Mouse (Mus musculus) kidney, postnatal 0 days (tissue): ENCODE data around the gene Tmprss4. TPM values are rescaled to one million over a fixed set of nuclear protein-coding genes. Genes with fewer than 3 reads are reported as not detected.

ENCODE experiments used
- ATAC-seq: fragments of 200-750 bp; cut with Nextera tagmentation; replicated peaks from 2 replicates; pipeline ENCODE4 v1.8.0; 2017; ENCODE audit warnings: low read depth, moderate number of reproducible peaks, moderate TSS enrichment, moderate library complexity; ENCODE audit not compliant: low FRiP score
- DNase-seq: peaks from one replicate; pipeline ENCODE4 v3.0.0-alpha.2; 2016; ENCODE audit warnings: low spot score
- H3K27ac ChIP-seq: fragments of 300-500 bp; sonication (generic); 2 replicates; pipeline ENCODE4 v1.5.1; 2014; ENCODE audit warnings: mild to moderate bottlenecking
- H3K27me3 ChIP-seq: fragments of 300-500 bp; sonication (generic); 2 replicates; pipeline ENCODE4 v1.6.1; 2014; ENCODE audit warnings: low read length, mixed read lengths; ENCODE audit not compliant: insufficient read depth
- H3K36me3 ChIP-seq: fragments of 300-500 bp; sonication (generic); 2 replicates; pipeline ENCODE4 v1.6.1; 2014; ENCODE audit warnings: low read length, mixed read lengths; ENCODE audit not compliant: insufficient read depth
- H3K4me1 ChIP-seq: fragments of 300-500 bp; sonication (generic); replicated peaks from 2 replicates; pipeline ENCODE4 v1.6.1; 2014; ENCODE audit warnings: antibody characterized with exemption, low read length, mixed read lengths; ENCODE audit not compliant: insufficient read depth
- H3K4me2 ChIP-seq: fragments of 300-500 bp; sonication (generic); 2 replicates; pipeline ENCODE4 v1.6.1; 2014; ENCODE audit warnings: mild to moderate bottlenecking, low read length, moderate library complexity, mixed read lengths
- H3K4me3 ChIP-seq: fragments of 300-500 bp; sonication (generic); replicated peaks from 2 replicates; pipeline ENCODE4 v1.5.1; 2014; ENCODE audit warnings: low read depth, low read length
- H3K9ac ChIP-seq: fragments of 300-500 bp; sonication (generic); 2 replicates; pipeline ENCODE4 v1.6.1; 2014; ENCODE audit warnings: low read depth, low read length
- H3K9me3 ChIP-seq: fragments of 300-500 bp; sonication (generic); replicated peaks from 2 replicates; pipeline ENCODE4 v1.6.1; 2016; ENCODE audit warnings: low read length, inconsistent platforms, mixed read lengths
- CTCF ChIP-seq: IDR thresholded peaks from 2 replicates; pipeline ENCODE4 v1.5.1; 2016; ENCODE audit warnings: antibody characterized with exemption, low read depth, mild to moderate bottlenecking, moderate library complexity
- WGBS: fragments of 180-500 bp; shearing (Covaris S2); extraction: QIAGEN DNeasy Blood & Tissue Kit; methylation state at CpG from one replicate; pipeline ENCODE4 v1.1.7; 2014; 5-methylcytosine and 5-hydroxymethylcytosine counted together
- polyA plus RNA-seq: library from polyadenylated mRNA; unstranded; fragments of >200 nt; fragmentation: Nextera tagmentation; extraction: Ambion mirVana; gene quantifications from 2 replicates; pipeline ENCODE4 v1.2.1, GENCODE M21; 2015

The Tmprss4 gene
- polyA plus RNA-seq, 1 experiment from 2014 or later: 0.36 TPM

GRCm38 (mm10) chr9:45215526-45216179, 11.8 kb upstream of the Tmprss4 start:
- H3K36me3 ChIP-seq: no peaks in the 10 kb centered on the region
- 68% methylated on average over 11 of the region's 11 CpGs for WGBS
- no peak for DNase-seq
- no peak overlapping the region for H3K9ac ChIP-seq
- H3K4me1 ChIP-seq: no peaks in the 10 kb centered on the region
- no peak for ATAC-seq
- TF ChIP-seq CTCF: no peak
- H3K9me3 ChIP-seq: no peaks in the 10 kb centered on the region
- H3K4me3 ChIP-seq: no peak overlapping the region
- H3K27ac ChIP-seq: no peak overlapping the region
- H3K4me2 ChIP-seq: no peak overlapping the region
- H3K27me3 ChIP-seq: no peaks in the 10 kb centered on the region

GRCm38 (mm10) chr9:45212001-45212400, 8.1 kb upstream of the Tmprss4 start:
- no peak overlapping the region for H3K27ac ChIP-seq
- no peak overlapping the region for H3K4me2 ChIP-seq
- ATAC-seq (peak; percentile 46; the same call in 1 of the 2 replicates), DNase-seq (no peak)
- TF ChIP-seq CTCF: no peak
- no peaks in the 10 kb centered on the region for H3K4me1 ChIP-seq
- H3K4me3 ChIP-seq: no peak overlapping the region
- no peaks in the 10 kb centered on the region for H3K36me3 ChIP-seq
- no peaks in the 10 kb centered on the region for H3K9me3 ChIP-seq
- H3K9ac ChIP-seq: no peak overlapping the region
- 30% methylated on average over 6 of the region's 6 CpGs for WGBS
- H3K27me3 ChIP-seq: no peaks in the 10 kb centered on the region

GRCm38 (mm10) chr9:45207015-45207743, 3.3 kb upstream of the Tmprss4 start:
- DNase-seq: no peak
- H3K4me2 ChIP-seq: no peak overlapping the region
- no peak for ATAC-seq
- TF ChIP-seq CTCF: no peak
- no peak overlapping the region for H3K4me3 ChIP-seq
- H3K4me1 ChIP-seq: no peaks in the 10 kb centered on the region
- no peak overlapping the region for H3K9ac ChIP-seq
- no peak overlapping the region for H3K27ac ChIP-seq
- WGBS: 63% methylated on average over 7 of the region's 7 CpGs
- no peaks in the 10 kb centered on the region for H3K36me3 ChIP-seq
- H3K27me3 ChIP-seq: no peaks in the 10 kb centered on the region
- H3K9me3 ChIP-seq: no peaks in the 10 kb centered on the region

- DNase-seq: no peak
Observed at GRCm38 (mm10) chr9:45206121-45206520, 2.2 kb upstream of the Tmprss4 start.

DNA sequence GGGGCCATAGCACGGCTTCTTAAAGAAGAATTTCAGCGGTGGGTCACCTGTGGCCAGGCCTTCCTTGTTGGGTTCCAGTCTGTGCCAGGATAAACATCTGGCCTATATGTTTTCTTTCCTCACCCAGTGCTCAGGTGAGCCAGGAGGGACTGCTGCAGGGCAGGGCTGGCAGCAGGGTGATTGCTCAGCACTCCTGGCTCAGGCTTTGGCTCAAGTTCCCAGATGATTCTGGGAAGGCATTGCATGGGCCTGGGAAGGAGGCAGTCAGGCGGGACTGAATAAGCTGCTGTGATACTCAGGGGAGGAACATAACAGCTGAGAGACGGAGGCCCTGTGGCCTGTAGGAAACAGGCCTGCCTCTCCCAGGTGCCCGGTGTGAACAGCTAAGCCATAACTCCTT, 1.3 kb upstream of the Tmprss4 start:
- no peak overlapping the region for H3K27ac ChIP-seq
- H3K4me3 ChIP-seq: no peak overlapping the region
- no peaks in the 10 kb centered on the region for H3K27me3 ChIP-seq
- TF ChIP-seq CTCF: no peak
- no peak; the same call in 1 of the 2 replicates for ATAC-seq
- no peaks in the 10 kb centered on the region for H3K36me3 ChIP-seq
- peak; percentile 24 for DNase-seq
- no peaks in the 10 kb centered on the region for H3K4me1 ChIP-seq
- WGBS: 57% methylated on average over 5 of the region's 5 CpGs
- H3K9ac ChIP-seq: no peak overlapping the region
- H3K4me2 ChIP-seq: no peak overlapping the region
- no peaks in the 10 kb centered on the region for H3K9me3 ChIP-seq

More at GRCm38 (mm10) chr9:45206121-45206520, 2.2 kb upstream of the Tmprss4 start:
- H3K4me3 ChIP-seq: no peak overlapping the region
- no peaks in the 10 kb centered on the region for H3K36me3 ChIP-seq
- H3K9ac ChIP-seq: no peak overlapping the region
- no peak overlapping the region for H3K27ac ChIP-seq
- no peak overlapping the region for H3K4me2 ChIP-seq
- no peaks in the 10 kb centered on the region for H3K27me3 ChIP-seq
- no peak for ATAC-seq
- no peaks in the 10 kb centered on the region for H3K9me3 ChIP-seq
- 54% methylated on average over 4 of the region's 4 CpGs for WGBS
- no peaks in the 10 kb centered on the region for H3K4me1 ChIP-seq
- no peak for TF ChIP-seq CTCF

DNA sequence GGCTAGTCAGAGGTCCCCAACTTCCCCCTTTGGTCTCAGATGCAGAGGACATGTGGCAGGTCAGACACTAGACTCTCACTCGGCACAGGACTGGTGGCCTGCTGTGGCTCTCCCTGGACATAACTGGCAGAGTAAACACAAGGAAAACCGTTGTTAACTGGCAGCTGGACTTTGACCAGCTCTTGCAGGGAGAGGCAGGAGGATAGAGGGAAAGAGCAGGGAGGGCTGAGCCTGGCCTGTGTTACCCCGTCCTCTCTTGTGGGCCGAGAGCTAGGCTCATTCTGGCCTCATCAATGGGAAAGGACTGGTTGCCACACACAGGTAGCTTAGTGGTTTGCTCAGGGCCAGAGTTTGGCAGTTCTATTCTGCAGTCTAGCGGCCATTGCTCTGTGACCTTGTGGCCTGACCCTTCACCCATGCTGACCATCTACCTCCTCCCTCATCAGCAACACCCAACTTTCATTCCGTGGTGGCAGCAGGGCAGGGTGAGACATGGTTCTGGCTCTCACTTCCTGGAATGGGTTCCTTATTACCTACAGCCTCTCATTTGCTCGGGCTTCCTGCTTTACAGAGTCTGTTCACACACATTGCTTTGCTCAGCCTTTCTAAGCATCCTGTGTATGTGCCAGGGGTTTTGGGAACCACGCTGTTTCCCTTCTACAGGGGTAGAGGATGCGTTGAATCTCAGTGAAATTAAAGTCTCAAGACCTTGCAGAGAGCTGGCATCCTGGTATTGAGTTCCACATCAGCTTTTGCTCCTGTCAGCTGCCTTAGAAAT, 1.7 kb downstream of the Tmprss4 start:
- Histone ChIP-seq H3K27ac (no peak overlapping the region), H3K4me1 (no peaks in the 10 kb centered on the region), H3K4me2 (no peak overlapping the region), H3K4me3 (no peak overlapping the region), H3K27me3 (no peaks in the 10 kb centered on the region), H3K36me3 (no peaks in the 10 kb centered on the region), H3K9ac (no peak overlapping the region), H3K9me3 (no peaks in the 10 kb centered on the region)
- WGBS: 64% methylated on average over 9 of the region's 9 CpGs
- ATAC-seq (no peak), DNase-seq (no peak)
- TF ChIP-seq CTCF: no peak
